Mouse (Mus musculus) gastrocnemius, postnatal 14 days (tissue): ENCODE data around the gene Ago4. TPM values are rescaled to one million over a fixed set of nuclear protein-coding genes. Genes with fewer than 3 reads are reported as not detected.
"Not testable (repeated sequence)": the region's sequence is repeated elsewhere in the genome, so short reads cannot be mapped to it uniquely, and the experiment has no call there.

Experiments used
- DNase-seq: peaks from one replicate; pipeline ENCODE4 v3.0.0; 2021; ENCODE audit warnings: mixed read lengths
- intact Hi-C: fragments of 180-260 bp; cut with DNase I; formaldehyde crosslinking; loops from one replicate; pipeline ENCODE4 v1.15.1; 2025; ENCODE audit warnings: low total_unique reads
- long read RNA-seq, 2 experiments: library from polyadenylated mRNA; stranded (forward); transcript quantifications; one replicate each; pipeline ENCODE4 v2.0.0; 2021
- total RNA-seq, 2 experiments: library from RNA; stranded (reverse); gene quantifications; 2 replicates each; pipeline ENCODE4 v1.2.3; 2021

The Ago4 gene
- 1 to 10 TPM; 2.1 to 2.2 TPM for total RNA-seq
- long read RNA-seq, experiment 1, partial matches to known transcripts = 0 of 2 reads
- long read RNA-seq, experiment 1, other reads (novel, unspliced or antisense) = 2 of 2 reads
- long read RNA-seq, experiment 2, full-length matches to known transcripts = 1 of 3 reads
- long read RNA-seq, experiment 2, partial matches to known transcripts = 2 of 3 reads
- long read RNA-seq, experiment 2, other reads (novel, unspliced or antisense) = 0 of 3 reads

DNA sequence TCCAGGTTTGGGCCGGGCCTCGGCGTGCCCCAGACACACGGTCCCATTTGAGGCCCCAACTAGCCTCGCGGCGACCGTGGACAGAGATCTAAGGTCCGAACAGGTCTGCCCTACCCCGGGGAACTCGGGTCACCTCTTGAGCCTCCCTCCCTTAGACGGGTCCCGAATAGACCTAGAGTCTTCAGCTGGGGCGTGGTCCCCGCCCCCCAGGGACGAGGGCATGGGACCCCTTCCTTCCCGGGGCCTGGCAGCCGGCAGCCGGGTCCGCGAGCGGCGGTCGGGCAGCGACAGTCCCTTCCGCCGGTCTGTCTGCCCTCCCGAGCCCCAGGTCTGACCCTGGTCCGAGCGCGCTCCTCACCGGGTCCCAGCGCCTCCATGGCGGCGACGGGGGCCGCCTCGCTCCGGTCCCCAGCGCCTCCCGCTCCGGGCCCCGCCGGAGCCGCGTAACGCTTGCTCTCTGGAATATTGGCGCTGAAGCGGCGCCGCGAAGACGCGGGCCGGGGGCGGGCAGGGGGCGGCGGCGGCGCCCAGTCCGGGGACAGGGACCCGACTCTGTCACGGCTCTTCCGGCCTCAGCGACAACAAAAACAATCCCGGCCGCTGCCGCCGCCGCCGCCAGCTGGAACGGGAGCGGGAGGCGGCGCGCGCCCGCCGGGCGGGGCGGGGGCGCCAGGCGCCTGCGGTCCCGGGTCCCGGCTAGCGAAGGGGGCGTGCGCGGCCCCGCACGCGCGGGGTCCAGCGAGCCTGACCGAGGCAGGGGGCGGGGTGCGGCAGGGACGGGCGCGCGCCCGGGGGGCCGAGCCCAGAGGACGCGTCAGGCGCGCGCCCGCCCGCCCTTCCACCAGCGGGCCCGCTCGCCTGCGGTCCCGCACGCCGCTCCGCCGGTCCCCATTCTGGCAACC is at the start of gene Ago4:
Gene Ago4, minus strand, starts transcription at position 646 of the 902 bp plus-strand sequence.
- intact Hi-C loops = no loop called here
- DNase-seq = peak; percentile 70

DNA sequence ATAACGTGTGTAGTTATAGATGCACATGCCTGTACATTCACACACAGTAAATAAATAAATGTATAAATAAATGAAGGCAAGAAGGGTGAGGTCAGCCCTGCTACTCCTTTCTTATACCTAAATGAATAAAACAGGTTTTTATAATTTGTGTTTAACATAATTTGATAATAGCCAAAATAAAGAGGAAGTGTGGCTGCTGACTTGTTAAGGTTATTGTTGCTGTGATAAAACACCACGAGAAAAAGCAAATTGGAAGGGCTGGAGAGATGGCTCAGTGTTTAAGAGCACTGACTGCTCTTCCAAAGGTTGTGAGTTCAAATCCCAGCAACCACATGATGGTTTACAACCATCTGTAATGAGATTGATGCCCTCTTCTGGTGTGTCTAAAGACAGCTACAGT is 45.8 kb upstream of the Ago4 start:
- no peak for DNase-seq
- intact Hi-C loops = no loop called here

- intact Hi-C loops = no loop called here
- DNase-seq = no peak
These were observed 44.6 kb upstream of the Ago4 start for GRCm38 (mm10) chr4:126577920-126578319.

DNA sequence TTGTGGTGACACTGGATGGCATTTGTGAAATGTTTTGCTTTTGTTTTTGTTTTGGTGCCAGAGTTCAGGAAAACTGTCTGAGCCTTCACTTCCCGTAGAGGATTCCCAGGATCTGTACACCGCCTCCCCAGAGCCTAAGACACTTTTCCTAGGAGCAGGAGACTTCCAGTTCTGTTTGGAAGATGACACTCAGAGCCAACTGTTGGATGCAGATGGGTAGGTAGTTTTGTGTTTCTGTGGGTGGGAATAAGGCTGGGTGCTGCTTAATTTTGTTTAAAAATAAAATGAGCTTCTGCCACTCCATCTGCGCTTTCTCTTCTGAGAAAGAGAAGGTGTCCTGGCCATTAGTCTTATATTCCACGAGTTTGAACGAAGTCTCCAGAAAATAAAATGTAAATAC is 43.0 kb upstream of the Ago4 start:
- intact Hi-C loops = no loop called here
- DNase-seq = no peak

- no peak for DNase-seq
- intact Hi-C loops = no loop called here
These were observed 36.5 kb upstream of the Ago4 start for GRCm38 (mm10) chr4:126569783-126570182.

DNA sequence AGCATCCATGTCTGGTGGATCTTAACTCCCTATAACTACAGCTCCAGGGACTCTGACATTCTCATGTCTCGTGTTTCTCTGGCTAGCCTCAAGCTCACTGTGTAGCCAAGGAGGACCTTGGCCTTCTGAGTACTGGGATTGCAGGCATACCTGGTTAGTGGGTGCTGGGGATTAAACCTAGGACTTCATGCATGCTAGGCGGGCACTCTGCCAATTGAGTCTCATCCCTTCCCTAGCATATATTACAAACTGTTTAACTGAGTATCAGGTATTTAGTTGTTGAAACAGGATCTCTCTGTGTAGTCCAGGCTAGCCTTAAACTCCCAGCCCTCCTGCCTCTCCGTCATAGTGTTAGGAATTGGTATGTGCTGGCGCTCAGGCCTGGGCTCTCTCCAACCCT is 34.0 kb upstream of the Ago4 start:
- intact Hi-C loops = no loop called here
- no peak for DNase-seq

DNA sequence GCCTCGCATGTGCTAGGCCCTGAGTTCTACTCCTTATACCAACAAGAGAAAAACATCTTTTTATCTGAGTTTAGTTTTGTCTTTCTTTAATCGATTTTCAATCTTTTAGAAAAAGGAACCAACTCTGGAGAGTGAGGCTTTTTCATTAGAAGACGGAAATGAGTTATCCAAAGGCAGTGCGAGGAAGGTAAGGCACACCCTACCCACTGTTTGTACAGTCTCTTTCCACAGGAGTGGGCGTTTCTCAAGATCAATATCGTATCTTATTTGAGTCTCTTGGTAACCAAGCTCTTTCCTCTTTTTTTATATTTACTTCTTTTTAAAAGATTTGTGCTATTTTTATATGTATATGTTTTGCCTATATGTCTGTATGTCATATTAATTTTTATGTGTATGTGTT is 30.5 kb upstream of the Ago4 start:
- intact Hi-C loops = no loop called here

GRCm38 (mm10) chr4:126556809-126557711 is 23.8 kb upstream of the Ago4 start, which contains the start of gene Clspn:
Gene Clspn (plus strand): TSS chr4:126556935.
- intact Hi-C loops = loop anchor here (10.0 kb wide), 1 partner anchor 278 kb away; no protein-coding TSS in a partner anchor
- peak; percentile 90 for DNase-seq

More for the DNA sequence above, 30.5 kb upstream of the Ago4 start:
- DNase-seq = no peak

- no peak for DNase-seq
- intact Hi-C loops = loop anchor here (10.0 kb wide), 1 partner anchor 280 kb away; no protein-coding TSS in a partner anchor
These were observed 21.2 kb upstream of the Ago4 start for GRCm38 (mm10) chr4:126554462-126554861.

GRCm38 (mm10) chr4:126553685-126554084 is 20.4 kb upstream of the Ago4 start:
- DNase-seq = no peak
- intact Hi-C loops = loop anchor here (10.0 kb wide), 1 partner anchor 281 kb away; no protein-coding TSS in a partner anchor

GRCm38 (mm10) chr4:126553105-126553504 is 19.8 kb upstream of the Ago4 start:
- intact Hi-C loops = loop anchor here (10.0 kb wide), 1 partner anchor 282 kb away; no protein-coding TSS in a partner anchor

DNA sequence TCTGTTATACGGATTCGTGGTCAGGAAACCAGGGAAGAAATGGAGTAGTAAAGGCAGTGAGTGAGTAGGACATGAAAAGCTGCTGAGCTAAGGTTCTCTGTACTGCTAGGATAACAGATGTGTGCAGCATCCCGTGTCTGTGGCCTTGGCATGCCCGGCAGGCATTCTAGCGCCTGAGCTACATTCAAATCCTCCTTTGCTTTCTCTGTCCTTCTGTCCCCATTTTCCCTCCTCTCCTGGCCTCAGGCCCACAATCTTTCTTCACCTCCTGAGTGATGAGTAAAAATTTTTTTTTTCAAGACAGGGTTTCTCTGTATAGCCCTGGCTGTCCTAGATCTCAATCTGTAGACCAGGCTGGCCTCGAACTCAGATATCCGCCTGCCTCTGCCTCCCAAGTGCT is 18.9 kb upstream of the Ago4 start:
- no peak for DNase-seq

More at GRCm38 (mm10) chr4:126553105-126553504, 19.8 kb upstream of the Ago4 start:
- DNase-seq = no peak

GRCm38 (mm10) chr4:126546183-126546582 is 12.9 kb upstream of the Ago4 start:
- DNase-seq = no peak
- intact Hi-C loops = no loop called here

More for the DNA sequence above, 18.9 kb upstream of the Ago4 start:
- intact Hi-C loops = loop anchor here (10.0 kb wide), 1 partner anchor 283 kb away; no protein-coding TSS in a partner anchor

DNA sequence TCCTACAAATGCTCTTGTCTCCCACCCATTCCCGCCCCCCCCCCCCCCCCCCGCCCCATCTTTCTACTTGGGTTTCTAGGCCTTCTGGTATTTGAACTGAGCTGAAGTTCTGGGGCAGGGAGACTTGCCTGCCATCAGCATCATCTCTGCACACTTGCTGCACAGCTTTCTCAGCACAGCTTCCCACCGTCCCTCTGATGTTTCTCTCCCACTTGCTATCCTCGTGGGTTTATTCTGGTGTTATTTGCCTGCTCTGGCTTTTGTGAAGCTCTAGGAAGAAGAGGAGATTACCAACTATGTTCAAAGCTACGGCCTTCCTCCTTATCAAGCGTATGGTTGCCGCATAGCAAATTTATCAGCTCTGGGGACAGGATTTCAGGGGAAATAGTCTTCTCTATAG is 12.4 kb upstream of the Ago4 start:
- no peak for DNase-seq
- intact Hi-C loops = no loop called here

- DNase-seq = no peak
- intact Hi-C loops = no loop called here
These were observed 11.7 kb upstream of the Ago4 start for GRCm38 (mm10) chr4:126545016-126545415.

DNA sequence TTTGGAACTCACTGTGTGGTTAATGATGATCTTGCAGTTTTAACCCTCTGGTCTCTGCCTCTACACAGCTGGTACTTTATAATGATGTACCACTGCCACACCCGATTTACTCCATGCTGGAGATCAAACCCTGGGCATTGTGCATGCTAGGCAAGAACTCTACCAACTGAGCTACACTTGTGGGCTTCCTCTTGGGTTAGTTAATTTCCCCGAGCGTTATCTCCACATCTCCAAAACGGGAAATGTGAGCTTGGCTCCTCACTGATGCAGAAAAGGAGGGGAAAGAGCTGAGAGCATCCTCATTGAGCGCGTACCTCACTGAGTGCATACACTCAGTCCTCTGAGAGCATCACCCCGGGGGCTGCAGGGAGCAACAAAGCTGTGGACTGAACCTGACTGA is 9.6 kb upstream of the Ago4 start:
- DNase-seq = no peak
- intact Hi-C loops = no loop called here

GRCm38 (mm10) chr4:126540487-126541071 is 7.3 kb upstream of the Ago4 start:
- intact Hi-C loops = no loop called here

DNA sequence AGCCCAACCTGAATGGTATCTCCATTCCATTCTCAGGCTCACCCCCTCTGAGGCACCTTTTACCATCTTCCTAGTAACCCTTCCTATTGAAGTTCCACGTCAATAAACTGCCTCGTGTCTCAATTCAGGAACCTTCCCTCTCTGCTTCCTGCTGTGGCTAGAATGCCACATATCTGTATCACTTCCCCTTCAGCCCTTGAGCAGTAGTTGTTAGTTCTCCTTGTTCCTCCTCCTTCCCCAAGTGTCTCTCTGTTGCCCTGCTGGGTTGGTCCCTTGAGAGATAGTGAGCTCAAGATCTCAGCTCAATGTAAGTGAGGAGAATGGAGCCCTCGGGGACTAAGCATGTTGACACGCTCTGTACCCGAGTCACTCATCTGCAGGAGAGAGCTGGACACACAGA is 3.6 kb upstream of the Ago4 start:
- DNase-seq = no peak
- intact Hi-C loops = no loop called here

More at GRCm38 (mm10) chr4:126540487-126541071, 7.3 kb upstream of the Ago4 start:
- DNase-seq = no peak

DNA sequence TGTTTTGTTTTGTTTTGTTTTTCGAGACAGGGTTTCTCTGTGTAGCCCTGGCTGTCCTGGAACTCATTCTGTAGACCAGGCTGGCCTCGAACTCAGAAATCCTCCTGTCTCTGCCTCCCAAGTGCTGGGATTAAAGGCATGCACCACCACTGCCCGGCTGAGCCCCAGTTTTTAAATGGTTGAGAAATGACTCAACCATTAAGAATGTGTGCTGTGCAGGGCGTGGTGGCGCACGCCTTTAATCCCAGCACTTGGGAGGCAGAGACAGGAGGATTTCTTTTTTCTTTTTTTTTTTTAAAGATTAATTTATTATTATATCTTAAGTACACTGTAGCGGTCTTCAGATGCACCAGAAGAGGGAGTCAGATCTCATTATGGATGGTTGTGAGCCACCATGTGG is 2.4 kb upstream of the Ago4 start:
- intact Hi-C loops, DNase-seq: not testable (repeated sequence)
